Mouse (Mus musculus) central nervous system, embryonic 18 days (tissue): ENCODE data around the gene Olfr796. TPM values are rescaled to one million over a fixed set of nuclear protein-coding genes. Genes with fewer than 3 reads are reported as not detected.

Experiments
- polyA plus RNA-seq: library from polyadenylated mRNA; depleted of rRNA; stranded (reverse); fragments of >200 nt; gene quantifications from 2 replicates; pipeline ENCODE4 v1.2.3, GENCODE M21; 2012; rRNA removed

Gene Olfr796
- polyA plus RNA-seq = not detected in 2 replicates

GRCm38 (mm10) chr10:129612470-129612869 is at the start of gene Olfr796:
Gene Olfr796, minus strand, starts transcription at chr10:129612570.

GRCm38 (mm10) chr10:129657394-129657793 is 45.0 kb upstream of the Olfr796 start, which contains the start of gene Olfr800:
Gene Olfr800, plus strand, starts transcription at chr10:129657694.

GRCm38 (mm10) chr10:129637184-129637583 is 24.8 kb upstream of the Olfr796 start, which contains the start of gene Olfr799:
Gene Olfr799, plus strand, starts transcription at chr10:129637484.

GRCm38 (mm10) chr10:129627834-129628233 is 15.5 kb upstream of the Olfr796 start, which contains the start of gene Olfr798:
Gene Olfr798, minus strand, starts transcription at chr10:129627934.

DNA sequence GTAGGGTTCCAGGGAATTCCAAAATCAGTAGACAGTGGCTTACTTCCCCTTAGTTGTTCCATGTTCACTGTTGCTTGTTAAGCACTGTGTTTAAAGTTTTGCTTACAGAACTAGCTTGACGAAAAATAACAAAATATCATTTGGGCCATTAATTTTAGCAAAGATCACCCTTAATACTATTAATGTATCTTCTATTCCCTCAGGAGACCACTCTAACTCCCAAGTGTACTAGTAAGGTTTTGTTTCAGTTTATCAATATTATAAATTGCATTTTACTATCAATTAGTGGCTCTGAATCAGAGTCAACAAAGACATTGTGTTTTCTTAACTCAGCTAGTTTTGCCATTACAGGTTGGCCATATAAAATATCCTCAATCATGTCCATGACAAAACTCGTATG is 45.0 kb downstream of the Olfr796 start, which contains the start of gene Olfr794:
Gene Olfr794, plus strand, starts transcription at position 301 of the 400 bp plus-strand sequence.

Other genes with a start within 250 kb of the Olfr796 start
- gene Olfr784, start 228.5 kb downstream of the Olfr796 start, polyA plus RNA-seq = 0.07 and 0.08 TPM in 2 replicates
- not detected in 2 replicates for gene Olfr785, start 207.1 kb downstream of the Olfr796 start, polyA plus RNA-seq
- not detected in 2 replicates for gene Olfr786, start 185.3 kb downstream of the Olfr796 start, polyA plus RNA-seq
- not detected in 2 replicates for gene Olfr787, start 150.7 kb downstream of the Olfr796 start, polyA plus RNA-seq
- gene Olfr788, start 141.6 kb downstream of the Olfr796 start, polyA plus RNA-seq = not detected in 2 replicates
- not detected in 2 replicates for gene Olfr789, start 127.8 kb downstream of the Olfr796 start, polyA plus RNA-seq
- gene Olfr790, start 114.1 kb downstream of the Olfr796 start, polyA plus RNA-seq = not detected in 2 replicates
- gene Olfr791, start 90.8 kb downstream of the Olfr796 start, polyA plus RNA-seq = not detected in 2 replicates
- gene Olfr792, start 73.4 kb downstream of the Olfr796 start, polyA plus RNA-seq = not detected in 2 replicates
- gene Olfr794, start 44.9 kb downstream of the Olfr796 start, polyA plus RNA-seq = not detected in 2 replicates
- gene Olfr798, start 15.4 kb upstream of the Olfr796 start, polyA plus RNA-seq = not detected in 2 replicates
- gene Olfr799, start 24.9 kb upstream of the Olfr796 start, polyA plus RNA-seq = not detected in 2 replicates
- not detected in 2 replicates for gene Olfr800, start 45.1 kb upstream of the Olfr796 start, polyA plus RNA-seq
- not detected in 2 replicates for gene Olfr801, start 61.3 kb upstream of the Olfr796 start, polyA plus RNA-seq
- not detected in 2 replicates for gene Olfr802, start 75.6 kb upstream of the Olfr796 start, polyA plus RNA-seq
- gene Olfr803, start 81.7 kb upstream of the Olfr796 start, polyA plus RNA-seq = not detected in 2 replicates
- gene Olfr804, start 90.6 kb upstream of the Olfr796 start, polyA plus RNA-seq = not detected in 2 replicates
- not detected in 2 replicates for gene Olfr805, start 116.8 kb upstream of the Olfr796 start, polyA plus RNA-seq
- gene Olfr806, start 129.4 kb upstream of the Olfr796 start, polyA plus RNA-seq = not detected in 2 replicates
- gene Olfr807, start 145.2 kb upstream of the Olfr796 start, polyA plus RNA-seq = not detected in 2 replicates
- gene Olfr808, start 152.9 kb upstream of the Olfr796 start, polyA plus RNA-seq = not detected in 2 replicates
- gene Olfr809, start 162.1 kb upstream of the Olfr796 start, polyA plus RNA-seq = not detected in 2 replicates
- gene Olfr810, start 182.3 kb upstream of the Olfr796 start, polyA plus RNA-seq = not detected in 2 replicates
- not detected in 2 replicates for gene Olfr811, start 191.8 kb upstream of the Olfr796 start, polyA plus RNA-seq
- gene Olfr812, start 233.5 kb upstream of the Olfr796 start, polyA plus RNA-seq = not detected in 2 replicates
- gene Olfr813, start 242.8 kb upstream of the Olfr796 start, polyA plus RNA-seq = not detected in 2 replicates